Mouse (Mus musculus) C2C12 (cell line): Measurements from ENCODE around the gene Vmn1r52.

Experiments
- CEBPB ChIP-seq: IDR thresholded peaks from one replicate; pipeline ENCODE4 v1.6.1; 2011; ENCODE audit warnings: low read depth, mild to moderate bottlenecking, control low read depth, moderate library complexity
- CTCF ChIP-seq: IDR thresholded peaks from one replicate; pipeline ENCODE4 v1.5.1; 2011; ENCODE audit not compliant: control insufficient read depth, insufficient read depth, insufficient read length
- FOSL1 ChIP-seq: IDR thresholded peaks from one replicate; pipeline ENCODE4 v1.8.0; 2011; ENCODE audit warnings: mild to moderate bottlenecking, low read length; ENCODE audit not compliant: poor library complexity, insufficient read depth, severe bottlenecking
- MAX ChIP-seq: IDR thresholded peaks from one replicate; pipeline ENCODE4 v1.6.1; 2011; ENCODE audit warnings: mild to moderate bottlenecking, control low read depth
- MYOD1 ChIP-seq: IDR thresholded peaks from one replicate; pipeline ENCODE4 v1.6.1; 2011; ENCODE audit warnings: low read depth; ENCODE audit not compliant: control insufficient read depth, insufficient read length
- MYOG ChIP-seq: IDR thresholded peaks from one replicate; pipeline ENCODE4 v1.6.1; 2011; ENCODE audit not compliant: control insufficient read depth, insufficient read length; ENCODE audit errors: extremely low read depth
- USF1 ChIP-seq: IDR thresholded peaks from one replicate; pipeline ENCODE4 v1.6.1; 2011; ENCODE audit warnings: low read depth, mild to moderate bottlenecking, control low read depth, moderate library complexity

DNA sequence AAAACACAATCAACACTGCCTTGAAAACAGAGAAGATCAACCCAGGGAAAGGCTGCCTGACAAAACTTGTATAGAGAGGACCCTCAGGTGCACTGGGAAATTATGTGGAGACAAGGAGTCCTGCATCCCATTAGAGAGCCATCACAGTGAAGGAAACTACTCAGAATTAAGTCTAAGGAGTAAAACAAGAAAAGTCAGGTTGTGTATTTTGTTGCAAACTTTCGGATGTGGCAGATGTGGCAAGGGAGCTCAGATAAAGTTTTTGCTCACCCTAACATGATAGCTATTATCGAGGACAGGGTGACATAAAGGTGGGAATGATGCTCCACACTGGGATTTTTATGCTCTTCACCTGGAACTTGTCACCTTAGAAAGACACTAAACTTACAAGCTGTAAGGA is at the start of gene Vmn1r52:
- TF ChIP-seq CTCF (no peak), MYOD1 (no peak), USF1 (no peak), MYOG (no peak), FOSL1 (no peak), CEBPB (no peak), MAX (no peak)
